Mouse (Mus musculus): ENCODE measurements around the gene Ak6.

Gene Ak6

DNA sequence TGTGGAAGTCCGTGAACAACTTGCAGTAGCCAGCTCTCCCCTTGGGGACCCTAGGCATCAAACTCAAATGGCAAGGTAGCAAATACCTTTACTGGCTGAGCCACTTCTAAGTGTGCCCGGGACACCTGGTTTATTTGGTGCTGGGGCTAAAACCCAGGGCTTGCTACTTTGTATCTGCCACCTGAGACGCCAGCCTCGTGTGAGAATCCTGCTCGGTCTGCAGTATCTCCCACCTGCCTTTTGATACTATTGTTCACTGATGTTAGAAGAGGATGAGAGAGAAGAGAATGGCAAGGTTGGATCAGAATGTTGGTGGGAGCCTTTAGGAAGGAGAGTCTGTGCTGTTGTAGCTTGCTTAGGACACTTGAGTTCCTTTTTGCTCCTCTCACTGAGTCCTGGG lies 7.3 kb downstream of the Ak6 start:
- in situ Hi-C loops (cut with MboI, MseI): loop anchor here in 1 of 2 experiments (10.0 kb wide), 1 partner anchor 163 kb away; the partner anchor contains the start of gene Gtf2h2

DNA sequence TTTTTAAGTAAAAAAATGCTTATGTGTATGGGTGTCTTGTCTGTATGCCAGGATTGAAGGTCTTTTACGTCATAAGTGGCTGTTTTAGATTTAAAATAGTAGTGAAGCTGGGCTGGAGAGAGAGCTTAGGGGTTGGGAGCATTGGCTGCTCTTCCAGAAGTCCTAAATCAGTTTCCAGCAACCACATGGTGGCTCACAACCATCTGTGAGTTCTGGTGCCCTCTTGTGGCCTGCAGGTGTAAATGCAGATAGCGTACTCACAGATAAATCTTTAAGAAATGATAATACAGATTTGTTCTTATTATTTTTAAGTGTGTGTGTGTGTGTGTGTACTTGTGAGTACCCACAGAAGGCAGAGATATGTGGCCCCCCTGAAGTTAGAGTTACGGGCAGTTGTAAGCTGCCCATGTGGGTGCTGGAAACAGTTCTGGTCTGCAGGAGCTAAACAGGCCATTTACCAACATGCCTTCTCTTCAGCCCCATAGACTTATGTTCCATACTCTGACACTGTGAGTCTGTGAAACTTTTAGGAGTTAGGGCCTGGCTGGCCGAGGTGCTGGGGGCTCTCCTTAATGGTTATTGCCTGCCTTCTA lies 9.2 kb downstream of the Ak6 start:
- in situ Hi-C loops (cut with MboI, MseI): loop anchor here in 1 of 2 experiments (10.0 kb wide), 2 partner anchors 165 to 1105 kb away; partner anchors contain the start of genes Gtf2h2 and Pik3r1

DNA sequence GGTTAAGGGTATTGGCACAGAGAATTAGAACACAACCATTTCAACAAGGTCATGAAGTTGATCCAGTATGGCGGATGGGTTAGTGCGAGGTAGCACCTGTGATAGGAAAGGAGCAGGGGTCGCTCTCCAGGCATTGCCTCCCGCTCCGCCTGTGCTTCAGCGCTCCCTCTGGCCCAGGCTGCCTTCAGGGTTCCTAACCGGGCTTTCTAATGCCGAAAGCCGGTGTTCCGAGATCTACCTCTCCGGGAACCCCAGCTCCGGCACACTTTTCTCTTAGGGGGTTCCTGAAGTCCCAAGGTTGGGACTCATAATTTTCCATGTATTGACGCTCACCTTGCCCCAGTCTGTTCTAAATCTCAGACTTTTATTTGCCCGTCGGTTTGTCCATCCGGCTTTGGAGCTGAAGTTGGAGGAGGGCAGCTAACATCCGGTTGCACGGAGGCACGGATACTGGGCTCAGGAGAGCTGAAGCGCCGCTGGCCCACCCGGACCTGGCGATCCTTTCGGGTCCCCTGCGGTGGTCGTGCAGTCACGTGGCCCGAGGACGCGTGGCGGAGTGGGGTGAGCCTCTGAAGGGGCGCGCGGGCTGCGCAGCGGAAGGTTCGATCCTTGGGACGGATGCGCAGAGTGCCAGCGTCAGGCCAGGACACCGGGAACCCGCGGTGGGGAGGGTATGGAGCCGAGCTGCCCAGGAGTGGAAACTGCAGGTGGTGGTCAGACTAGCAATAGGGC lies 18.7 kb downstream of the Ak6 start, which contains the start of gene Ccdc125:
Ccdc125 (plus strand) TSS at position 427 of the 732 bp plus-strand sequence.
- in situ Hi-C loops (cut with MboI, MseI): loop anchor here (5.0 to 10.0 kb wide), 2 partner anchors 43 to 1095 kb away; partner anchors contain the start of gene Pik3r1 (in 1 of the 2)

DNA sequence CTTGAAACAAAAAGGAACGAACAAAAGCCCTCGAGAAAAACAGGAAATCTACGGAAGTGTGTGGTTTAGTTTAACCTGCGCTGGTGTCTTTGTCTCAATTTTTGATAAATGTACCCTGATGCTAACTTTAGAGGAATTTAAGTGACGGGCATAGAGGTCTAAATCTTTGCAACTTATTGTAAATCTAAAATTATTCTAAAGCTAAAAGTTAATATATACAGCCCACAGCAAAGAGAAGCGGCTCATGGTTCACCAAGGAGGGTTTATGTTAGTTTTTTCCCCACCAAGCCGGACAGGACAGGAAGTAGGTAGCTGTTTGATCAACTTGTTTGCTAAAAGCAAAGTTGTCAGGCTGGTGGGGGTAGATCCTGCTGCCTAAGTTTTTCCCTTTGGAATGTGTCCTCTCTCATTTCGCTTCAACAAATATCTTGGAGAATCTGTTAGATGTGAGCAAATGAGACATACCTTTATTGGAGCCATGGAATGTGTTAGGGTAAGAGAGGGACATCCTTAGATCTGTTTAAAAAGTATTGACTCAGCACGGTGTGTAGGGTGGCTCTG lies 19.5 kb downstream of the Ak6 start:
- in situ Hi-C loops (cut with MboI, MseI): loop anchor here in 1 of 2 experiments (5.0 kb wide), 1 partner anchor 42 kb away; no protein-coding TSS in a partner anchor

DNA sequence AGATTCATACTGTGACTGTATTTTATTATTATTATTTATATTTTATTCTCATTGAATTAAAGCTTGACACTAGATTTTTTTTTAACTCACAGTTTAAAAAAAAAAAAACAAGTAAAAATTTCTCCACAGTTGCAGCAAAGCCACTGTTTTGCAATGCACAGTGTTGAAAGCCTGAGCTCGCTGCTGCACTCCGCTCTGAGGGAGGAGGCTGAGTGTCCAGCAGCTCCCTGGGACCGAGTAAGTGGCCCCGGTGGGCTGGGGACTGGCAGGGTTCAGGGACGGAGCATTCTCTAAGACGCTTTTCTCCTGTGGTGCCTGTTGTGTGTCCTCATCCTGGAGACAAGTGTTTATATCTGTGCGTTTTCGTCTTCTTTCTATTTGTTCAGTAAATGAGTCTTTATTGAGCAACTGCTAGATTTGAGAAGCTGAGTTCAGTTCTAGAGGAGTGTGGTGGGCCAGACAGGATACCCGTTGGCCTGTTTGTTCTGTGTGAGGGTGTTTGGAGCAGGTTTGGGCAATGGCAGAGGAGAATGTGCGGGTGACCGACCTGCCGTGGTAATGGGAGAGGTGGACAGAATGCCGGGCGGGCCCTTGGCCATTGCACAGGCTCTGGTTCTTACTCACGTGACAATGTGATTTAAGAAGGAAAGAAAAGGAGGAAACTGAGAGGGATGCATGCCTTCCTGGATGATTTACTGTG lies 25.3 kb downstream of the Ak6 start:
- in situ Hi-C loops (cut with MboI, MseI): loop anchor here in 1 of 2 experiments (25.0 kb wide), 1 partner anchor 1961 kb away; no protein-coding TSS in a partner anchor

DNA sequence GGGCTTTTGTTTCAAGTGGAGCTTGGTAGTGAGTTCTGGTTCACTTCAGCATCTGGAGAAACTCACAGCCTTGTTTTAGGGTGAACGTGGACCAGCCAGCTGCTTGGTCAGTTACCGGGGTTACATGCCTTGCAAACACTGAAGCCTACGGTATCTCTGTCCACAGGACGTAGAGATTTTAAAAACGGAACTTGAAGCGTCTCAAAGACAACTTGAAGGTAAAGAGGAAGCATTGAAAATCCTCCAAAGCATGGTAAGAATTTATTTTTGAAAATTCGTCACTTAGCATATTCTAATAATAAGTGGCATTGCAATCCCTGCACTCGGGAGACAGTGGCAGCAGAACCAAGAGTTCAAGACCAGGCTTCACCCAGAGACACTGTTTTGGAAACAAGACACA lies 30.8 kb downstream of the Ak6 start:
- in situ Hi-C loops (cut with MboI, MseI): loop anchor here in 1 of 2 experiments (25.0 kb wide), 1 partner anchor 1956 kb away; no protein-coding TSS in a partner anchor

DNA sequence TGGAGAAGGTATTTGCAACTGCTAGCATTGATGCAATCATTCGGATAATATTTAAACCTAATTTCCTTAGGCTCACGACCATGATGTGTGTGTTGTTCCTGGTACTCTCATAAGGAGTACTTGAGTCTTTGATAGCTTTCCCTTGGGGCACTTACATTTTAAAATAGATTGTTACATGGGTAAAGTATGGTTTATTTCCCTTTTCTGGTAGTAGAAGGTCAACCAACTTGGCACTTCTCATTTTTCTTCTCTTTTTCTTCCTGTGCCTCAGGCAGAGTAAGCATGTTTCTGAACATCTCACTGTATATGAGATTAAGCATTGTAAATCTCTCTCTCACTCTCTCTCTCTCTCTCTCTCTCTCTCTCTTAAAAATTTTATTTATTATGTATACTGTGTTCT lies 32.1 kb downstream of the Ak6 start:
- in situ Hi-C loops (cut with MboI, MseI): loop anchor here in 1 of 2 experiments (25.0 kb wide), 1 partner anchor 1954 kb away; no protein-coding TSS in a partner anchor

DNA sequence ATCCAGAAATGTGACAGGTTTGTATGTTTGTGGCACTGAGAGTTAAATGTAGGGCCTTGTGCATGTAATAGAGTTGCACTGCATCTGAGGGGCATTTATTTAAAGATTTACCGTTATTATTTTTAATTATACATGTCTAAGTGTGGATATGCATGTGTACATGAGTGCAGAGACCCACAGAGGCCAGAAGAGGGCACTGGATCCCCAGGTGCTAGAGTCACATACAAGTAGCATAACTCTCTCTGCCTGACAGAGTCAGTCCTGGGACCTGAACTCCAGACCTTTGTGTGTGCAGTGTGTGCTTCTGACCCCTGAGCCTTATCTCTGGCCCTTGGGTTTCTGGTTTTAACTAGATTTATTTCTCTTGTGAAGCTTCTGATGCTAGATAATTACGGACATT lies 33.6 kb downstream of the Ak6 start:
- in situ Hi-C loops (cut with MboI, MseI): loop anchor here in 1 of 2 experiments (25.0 kb wide), 1 partner anchor 1953 kb away; no protein-coding TSS in a partner anchor

DNA sequence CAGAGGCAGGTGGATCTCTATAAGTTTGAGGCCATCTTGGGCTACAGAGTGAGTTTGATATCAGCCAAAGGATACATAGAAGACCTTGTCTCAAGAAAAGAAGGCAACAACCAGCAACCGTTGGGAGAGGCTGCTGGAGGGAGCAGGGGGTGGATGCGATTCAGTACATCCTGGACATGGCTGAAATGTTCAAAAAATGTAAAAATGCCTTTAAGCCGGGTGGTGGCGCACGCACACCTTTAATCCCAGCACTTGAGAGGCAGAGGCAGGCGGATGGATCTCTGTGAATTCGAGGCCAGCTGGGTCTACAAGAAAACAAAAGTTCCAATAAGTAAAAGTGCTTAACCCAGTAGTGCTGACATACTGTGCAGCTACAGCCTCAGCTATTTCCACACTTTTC lies 36.7 kb downstream of the Ak6 start:
- in situ Hi-C loops (cut with MboI, MseI): loop anchor here in 1 of 2 experiments (25.0 kb wide), 1 partner anchor 1950 kb away; no protein-coding TSS in a partner anchor

DNA sequence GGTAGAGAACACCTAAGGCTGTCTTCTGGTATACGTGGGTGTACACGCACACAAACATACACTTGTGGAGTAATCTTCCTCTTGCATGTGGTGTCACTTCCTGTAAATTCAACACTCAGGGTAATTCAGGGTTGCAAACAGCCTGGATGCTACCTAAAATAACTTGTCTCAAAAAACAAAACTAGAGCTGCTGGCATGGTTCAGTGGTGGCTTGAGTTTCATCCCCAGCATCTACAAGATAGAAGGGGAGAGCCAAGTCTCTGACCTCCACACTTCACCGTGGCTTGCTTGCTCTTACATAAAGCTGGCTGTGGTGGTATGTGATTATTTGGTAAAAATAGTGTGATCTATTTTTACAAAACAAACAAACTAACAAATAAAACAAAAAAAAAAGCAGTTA lies 46.8 kb downstream of the Ak6 start:
- in situ Hi-C loops (cut with MboI, MseI): loop anchor here in 1 of 2 experiments (25.0 kb wide), 1 partner anchor 1940 kb away; no protein-coding TSS in a partner anchor

DNA sequence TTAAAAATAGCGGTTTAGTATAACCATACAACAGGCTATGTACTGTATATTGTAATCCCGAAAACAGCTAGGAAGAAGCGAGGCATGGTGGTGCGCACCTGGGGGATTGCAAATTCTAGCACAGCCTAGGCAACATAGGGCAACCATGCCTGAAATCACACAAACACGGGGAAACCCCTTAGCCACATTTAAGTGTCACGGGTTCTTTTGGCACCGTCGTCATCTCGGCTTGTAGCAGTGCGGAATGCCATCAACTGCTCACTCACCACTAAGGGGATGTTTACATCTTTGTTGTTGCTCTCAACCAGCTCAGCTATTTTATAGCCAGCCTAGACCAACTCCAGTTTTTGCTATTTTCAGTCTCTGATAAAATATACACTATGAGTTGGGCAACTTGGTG lies 48.1 kb downstream of the Ak6 start:
- in situ Hi-C loops (cut with MboI, MseI): loop anchor here in 1 of 2 experiments (25.0 kb wide), 1 partner anchor 1938 kb away; no protein-coding TSS in a partner anchor

DNA sequence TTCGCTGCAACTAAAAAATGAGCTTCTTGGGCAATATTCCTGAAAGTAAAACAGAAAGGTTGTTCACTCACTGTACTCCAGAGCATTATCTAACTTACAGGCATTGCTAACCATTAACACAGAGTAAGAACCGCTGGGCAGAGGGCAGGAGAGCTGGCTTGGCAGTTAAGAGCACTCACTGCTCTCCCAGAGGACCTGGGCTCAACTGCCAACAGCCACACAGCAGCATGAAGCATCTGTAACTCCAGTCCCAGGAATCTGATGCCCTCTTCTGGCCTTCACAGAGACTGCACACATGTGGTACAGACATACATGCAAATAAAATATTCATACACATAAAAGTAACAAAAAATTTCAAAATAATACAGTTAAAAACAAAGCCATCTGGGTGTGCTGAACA lies 52.7 kb downstream of the Ak6 start:
- in situ Hi-C loops (cut with MboI, MseI): no loop called here

DNA sequence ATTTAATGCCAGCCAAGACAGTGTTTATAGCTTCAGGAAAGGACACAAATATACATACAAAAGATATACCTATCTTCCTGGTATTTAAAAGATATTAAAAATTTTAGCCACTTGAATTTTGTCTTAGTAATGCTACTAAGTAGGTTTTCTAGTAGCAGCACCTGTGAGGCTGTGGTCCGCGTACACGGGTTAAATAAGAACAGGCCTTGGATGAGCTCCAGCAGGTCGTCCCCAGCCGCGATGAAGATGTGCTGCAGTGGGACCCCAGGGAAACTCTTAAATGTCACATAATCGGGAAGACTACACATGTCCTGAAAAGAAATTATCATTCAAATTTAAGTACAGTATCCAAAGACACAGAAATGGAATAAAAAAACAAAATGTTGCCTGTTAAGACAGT lies 55.4 kb downstream of the Ak6 start:
- in situ Hi-C loops (cut with MboI, MseI): no loop called here

DNA sequence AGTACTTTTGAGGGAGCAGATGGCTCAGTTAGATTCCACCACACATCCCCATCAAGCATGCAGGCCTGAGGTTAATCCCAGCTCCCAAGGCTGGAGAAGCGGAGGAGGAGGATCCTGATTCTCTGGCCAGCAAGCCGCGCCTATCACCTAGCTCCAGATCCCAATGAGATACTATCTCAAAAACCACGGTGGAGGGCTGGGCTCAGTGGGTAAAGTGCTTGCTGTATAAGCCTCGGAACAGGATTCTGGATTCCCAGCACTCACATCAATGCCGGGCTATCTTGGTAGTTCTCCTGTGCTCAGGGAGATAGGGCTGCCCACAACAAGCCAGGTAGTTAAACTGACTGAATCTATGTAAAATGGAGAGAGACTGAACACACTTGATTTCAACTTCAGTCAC lies 64.7 kb downstream of the Ak6 start:
- in situ Hi-C loops (cut with MboI, MseI): no loop called here
